8 mouse cellular contexts compared by ENCODE assay signal in genomic region chr10:79726090-79726489, GRCm38 (mm10). TPM values are rescaled to one million over a fixed set of nuclear protein-coding genes. Genes with fewer than 3 reads are reported as not detected.
DNase-seq lines count a peak whose midpoint lies in the region; ATAC-seq and TF ChIP-seq lines count a peak whose summit lies in the region.

No protein-coding gene starts in this region.

- DNase-seq in forebrain, postnatal 0 days = no peak
- DNase-seq in CD8-positive naive resting alpha-beta T cell, adult 2 months (ENCODE audit: low read depth in 2 of 2, low spot score in 2 of 2) = peak; percentile 56 to 60
- DNase-seq in c-Kit-negative CD71-positive TER-119-positive erythroid progenitor cells, embryonic 14.5 days (ENCODE audit: low read depth, low spot score) = peak; percentile 58
- peak; percentile 60 to 72 for DNase-seq in lung, postnatal 4 days
- DNase-seq in thymus, postnatal 4 days = peak; percentile 81
- no peak for DNase-seq in layer of hippocampus, postnatal 36 days

- peak; percentile 58 for TF ChIP-seq CTCF in forebrain, postnatal 0 days (IDR thresholded peaks at IDR 0.05; ENCODE audit: low read depth)

- H3K36me3 ChIP-seq in forebrain, postnatal 0 days (ENCODE audit: insufficient read depth) = peaks cover 4% of the 10 kb centered on the region; the same call in 1 of the 2 replicates
- H3K36me3 ChIP-seq in forebrain, embryonic 12.5 days (replicated peaks) = no peaks in the 10 kb centered on the region
- no peaks in the 10 kb centered on the region for H3K36me3 ChIP-seq in kidney, embryonic 14.5 days (ENCODE audit: control insufficient read depth, insufficient read depth, low read length)

- WGBS in forebrain, postnatal 0 days = 34% methylated on average over 11 of the region's 11 CpGs
- WGBS in forebrain, embryonic 12.5 days = 34% methylated on average over 11 of the region's 11 CpGs
- WGBS in kidney, embryonic 14.5 days = 21% methylated on average over 11 of the region's 11 CpGs

- no peak for ATAC-seq in forebrain, postnatal 0 days
- ATAC-seq in forebrain, embryonic 12.5 days (ENCODE audit: low FRiP score) = no peak
- ATAC-seq in kidney, embryonic 14.5 days (ENCODE audit: low FRiP score, low TSS enrichment) = peak; percentile 76

- no peak overlapping the region for H3K4me3 ChIP-seq in forebrain, postnatal 0 days (ENCODE audit: low read depth, low read length)
- no peak overlapping the region for H3K4me3 ChIP-seq in forebrain, embryonic 12.5 days (replicated peaks)
- no peak overlapping the region for H3K4me3 ChIP-seq in kidney, embryonic 14.5 days (ENCODE audit: low read length)

- H3K27ac ChIP-seq in forebrain, postnatal 0 days (ENCODE audit: low read depth, low read length) = no peak overlapping the region
- H3K27ac ChIP-seq in forebrain, embryonic 12.5 days = no peak overlapping the region
- no peak overlapping the region for H3K27ac ChIP-seq in kidney, embryonic 14.5 days (ENCODE audit: low read depth, low read length)

- H3K9ac ChIP-seq in forebrain, postnatal 0 days = no peak overlapping the region
- no peak overlapping the region for H3K9ac ChIP-seq in forebrain, embryonic 12.5 days
- H3K9ac ChIP-seq in kidney, embryonic 14.5 days (ENCODE audit: low read depth, low read length) = no peak overlapping the region

- no peaks in the 10 kb centered on the region for H3K4me1 ChIP-seq in forebrain, postnatal 0 days (ENCODE audit: insufficient read depth)
- H3K4me1 ChIP-seq in forebrain, embryonic 12.5 days = no peaks in the 10 kb centered on the region
- 0 out of 2 replicates have a peak, but pooled peaks cover 4% of the 10 kb centered on the region for H3K4me1 ChIP-seq in kidney, embryonic 14.5 days (ENCODE audit: control insufficient read depth, insufficient read depth, low read length)

- H3K27me3 ChIP-seq in forebrain, postnatal 0 days (ENCODE audit: insufficient read depth, low read length) = no peaks in the 10 kb centered on the region
- peaks cover 3% of the 10 kb centered on the region; the same call in 1 of the 2 replicates for H3K27me3 ChIP-seq in forebrain, embryonic 12.5 days
- H3K27me3 ChIP-seq in kidney, embryonic 14.5 days (ENCODE audit: control insufficient read depth, insufficient read depth, low read length) = no peaks in the 10 kb centered on the region

- H3K9me3 ChIP-seq in forebrain, postnatal 0 days (ENCODE audit: low read length) = no peaks in the 10 kb centered on the region
- H3K9me3 ChIP-seq in forebrain, embryonic 12.5 days = no peaks in the 10 kb centered on the region
- H3K9me3 ChIP-seq in kidney, embryonic 14.5 days (ENCODE audit: control insufficient read depth, low read length) = no peaks in the 10 kb centered on the region

- no peak overlapping the region for H3K4me2 ChIP-seq in forebrain, postnatal 0 days (ENCODE audit: low read depth)
- no peak overlapping the region for H3K4me2 ChIP-seq in forebrain, embryonic 12.5 days
- no peak overlapping the region for H3K4me2 ChIP-seq in kidney, embryonic 14.5 days (replicated peaks; ENCODE audit: low read depth, low read length)

RNA-seq across cellular contexts. Expression of gene Hcn2, which starts 9.7 kb away (rescaled TPM):
- 28.0 and 34.5 TPM in 2 replicates for total RNA-seq in forebrain, postnatal 0 days (2014; rRNA removed)
- 3.6 and 4.7 TPM in 2 replicates for polyA plus RNA-seq in forebrain, postnatal 0 days (2015; fragmentation: Nextera tagmentation; extraction: Ambion mirVana)
- polyA plus RNA-seq in forebrain, embryonic 12.5 days (2016; fragmentation: Nextera tagmentation; extraction: Ambion mirVana) = 0.11 and 0.18 TPM in 2 replicates
- 0.11 and 0.14 TPM in 2 replicates for polyA plus RNA-seq in kidney, embryonic 14.5 days (2014; fragmentation: Nextera tagmentation; extraction: Ambion mirVana)
- total RNA-seq in layer of hippocampus, postnatal 36 days (2021) = 100 to 1,000 TPM; 106 to 118 TPM

RNA-seq across cellular contexts. Expression of gene Polrmt, which starts 20.3 kb away (rescaled TPM):
- 27.8 and 34.9 TPM in 2 replicates for total RNA-seq in forebrain, postnatal 0 days (2014; rRNA removed)
- polyA plus RNA-seq in forebrain, postnatal 0 days (2015; fragmentation: Nextera tagmentation; extraction: Ambion mirVana) = 27.3 and 30.2 TPM in 2 replicates
- 43.7 and 47.6 TPM in 2 replicates for polyA plus RNA-seq in forebrain, embryonic 12.5 days (2016; fragmentation: Nextera tagmentation; extraction: Ambion mirVana)
- 33.2 and 38.9 TPM in 2 replicates for polyA plus RNA-seq in kidney, embryonic 14.5 days (2014; fragmentation: Nextera tagmentation; extraction: Ambion mirVana)
- total RNA-seq in layer of hippocampus, postnatal 36 days (2021) = 10 to 100 TPM; 50.1 to 52.6 TPM

RNA-seq across cellular contexts. Expression of gene Bsg, which starts 21.8 kb away (rescaled TPM):
- 960 and 1,112 TPM in 2 replicates for total RNA-seq in forebrain, postnatal 0 days (2014; rRNA removed)
- 1,015 and 1,046 TPM in 2 replicates for polyA plus RNA-seq in forebrain, postnatal 0 days (2015; fragmentation: Nextera tagmentation; extraction: Ambion mirVana)
- polyA plus RNA-seq in forebrain, embryonic 12.5 days (2016; fragmentation: Nextera tagmentation; extraction: Ambion mirVana) = 474 and 500 TPM in 2 replicates
- polyA plus RNA-seq in kidney, embryonic 14.5 days (2014; fragmentation: Nextera tagmentation; extraction: Ambion mirVana) = 847 and 943 TPM in 2 replicates
- total RNA-seq in layer of hippocampus, postnatal 36 days (2021) = 100 to 1,000 TPM; 555 to 610 TPM

RNA-seq across cellular contexts. Expression of gene Fgf22, which starts 28.8 kb away (rescaled TPM):
- 0.62 and 1.0 TPM in 2 replicates for total RNA-seq in forebrain, postnatal 0 days (2014; rRNA removed)
- 0.99 and 1.7 TPM in 2 replicates for polyA plus RNA-seq in forebrain, postnatal 0 days (2015; fragmentation: Nextera tagmentation; extraction: Ambion mirVana)
- polyA plus RNA-seq in forebrain, embryonic 12.5 days (2016; fragmentation: Nextera tagmentation; extraction: Ambion mirVana) = 0.47 and 0.68 TPM in 2 replicates
- polyA plus RNA-seq in kidney, embryonic 14.5 days (2014; fragmentation: Nextera tagmentation; extraction: Ambion mirVana) = 0.11 and 0.61 TPM in 2 replicates
- 1 to 10 TPM; 1.1 to 1.3 TPM for total RNA-seq in layer of hippocampus, postnatal 36 days (2021)

RNA-seq across cellular contexts. Expression of gene Gzmm, which starts 37.3 kb away (rescaled TPM):
- 2.5 and 3.3 TPM in 2 replicates for total RNA-seq in forebrain, postnatal 0 days (2014; rRNA removed)
- polyA plus RNA-seq in forebrain, postnatal 0 days (2015; fragmentation: Nextera tagmentation; extraction: Ambion mirVana) = 1.1 and 1.3 TPM in 2 replicates
- 1.1 and 1.6 TPM in 2 replicates for polyA plus RNA-seq in forebrain, embryonic 12.5 days (2016; fragmentation: Nextera tagmentation; extraction: Ambion mirVana)
- 0.54 and 0.61 TPM in 2 replicates for polyA plus RNA-seq in kidney, embryonic 14.5 days (2014; fragmentation: Nextera tagmentation; extraction: Ambion mirVana)
- total RNA-seq in layer of hippocampus, postnatal 36 days (2021) = 1 to 10 TPM; 2.4 to 2.5 TPM

Comparison
In these comparisons a context has a peak if more than half of its experiments do, and no peak if none do; other contexts are left out.
1. DNase-seq: peak in CD8-positive naive resting alpha-beta T cell, adult 2 months (2 of 2), c-Kit-negative CD71-positive TER-119-positive erythroid progenitor cells, embryonic 14.5 days (single experiment), lung, postnatal 4 days (2 of 2) and thymus, postnatal 4 days (single experiment); none in forebrain, postnatal 0 days (single experiment) and layer of hippocampus, postnatal 36 days (0 of 2).